Mouse (Mus musculus): Measurements from ENCODE around the gene Frk.

- no peak for TF ChIP-seq CTCF (conservative IDR thresholded peaks at IDR 0.05; ENCODE audit: low read length)
- no peak for TF ChIP-seq NANOG (IDR thresholded peaks at IDR 0.05; ENCODE audit: borderline replicate concordance, low read length)
- TF ChIP-seq POU5F1 (IDR thresholded peaks at IDR 0.05; ENCODE audit: borderline replicate concordance, low read length): no peak
Observed at GRCm38 (mm10) chr10:34540687-34541086, 57.5 kb downstream of the Frk start.

All from E14TG2a.4 (cell line).